Mouse (Mus musculus) cerebellum, adult 9-11 months (tissue): Measurements from ENCODE around the gene Atf3.

Source experiments
- DNase-seq: peaks from one replicate; pipeline ENCODE4 v3.0.0; 2022

The Atf3 gene

GRCm38 (mm10) chr1:191138874-191139495, 78.9 kb downstream of the Atf3 start:
- no peak for DNase-seq

DNA sequence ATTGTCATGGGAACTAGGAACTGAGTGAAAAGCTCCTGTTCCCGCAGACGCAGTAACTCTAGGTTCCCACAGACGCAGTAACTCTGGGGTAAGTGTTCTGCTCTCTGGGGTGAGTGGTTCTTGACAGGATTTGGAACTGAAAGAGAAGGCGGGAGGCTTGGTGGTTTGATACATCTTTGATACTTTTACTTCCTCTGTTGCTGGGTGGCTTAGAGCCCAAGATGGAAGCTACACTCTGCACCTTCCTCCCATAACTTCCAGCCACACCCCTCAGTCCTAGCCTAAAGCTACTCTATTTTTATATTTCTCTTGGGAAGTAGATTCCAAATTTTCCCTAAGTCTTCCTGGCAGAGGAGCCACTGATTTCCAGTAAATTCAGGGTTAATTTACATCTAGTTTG, 79.4 kb downstream of the Atf3 start:
- no peak for DNase-seq

GRCm38 (mm10) chr1:191135406-191135805, 82.4 kb downstream of the Atf3 start:
- DNase-seq = no peak

- DNase-seq = no peak
Observed at GRCm38 (mm10) chr1:191132934-191133333, 84.9 kb downstream of the Atf3 start.

- no peak for DNase-seq
Observed at GRCm38 (mm10) chr1:191132240-191132639, 85.6 kb downstream of the Atf3 start.

DNA sequence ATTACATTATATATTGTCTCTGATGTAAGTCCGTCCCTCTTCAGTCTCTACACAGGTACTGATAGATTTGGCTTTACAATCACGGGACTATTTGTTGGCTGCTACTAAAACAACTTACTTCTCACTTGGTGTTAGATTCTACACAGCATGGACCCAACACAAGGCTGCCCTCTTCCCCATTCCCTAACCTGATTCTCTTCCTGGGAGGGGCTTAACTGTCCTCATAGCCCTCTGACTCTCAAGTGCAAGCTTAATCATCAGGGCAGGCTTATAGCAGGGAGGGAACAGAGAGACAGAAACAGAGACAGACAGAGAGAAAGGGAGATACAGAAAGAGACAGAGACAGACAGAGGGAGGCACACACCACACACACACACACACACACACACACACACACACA, 86.1 kb downstream of the Atf3 start:
- no peak for DNase-seq

DNA sequence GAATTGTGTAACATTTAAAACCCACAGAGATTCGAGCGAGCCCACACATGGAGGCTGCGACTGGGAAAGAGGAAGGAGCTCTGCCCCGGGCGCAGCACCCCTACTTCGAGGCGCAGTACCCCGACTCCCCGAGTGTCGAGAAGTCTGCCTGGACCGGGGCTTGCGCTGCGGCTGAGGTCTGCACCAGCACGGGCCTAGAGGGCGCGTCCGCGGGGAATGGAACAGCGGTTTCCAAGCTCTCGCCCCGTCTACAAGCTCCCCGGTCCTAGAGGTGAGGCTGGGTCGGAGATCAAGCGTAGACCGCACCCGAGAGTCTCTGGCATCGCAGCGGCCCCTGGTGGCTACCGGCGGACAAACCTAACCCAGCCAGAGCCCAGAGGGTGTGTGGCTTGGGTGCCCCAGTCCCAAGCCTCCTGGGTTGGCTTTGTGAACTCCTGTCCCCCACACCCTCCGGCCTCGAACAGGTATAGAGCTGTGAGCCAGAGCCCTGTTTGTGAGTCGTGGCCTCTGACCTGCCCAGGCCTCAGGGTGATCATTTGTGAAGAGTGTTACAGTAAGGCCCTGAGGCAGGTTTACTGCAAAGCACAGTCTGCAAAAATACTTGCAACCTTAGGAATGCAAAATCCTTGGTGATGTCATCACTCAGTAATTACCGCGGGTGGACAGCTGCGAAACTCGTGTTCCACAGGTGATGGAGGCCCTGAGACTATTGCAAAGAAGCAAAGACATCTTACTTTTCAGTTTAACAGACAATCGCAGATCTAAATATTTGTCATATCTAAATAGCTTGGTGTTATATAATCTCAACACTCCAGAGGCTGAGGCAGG, 91.8 kb downstream of the Atf3 start:
- DNase-seq = no peak

- no peak for DNase-seq
Observed at GRCm38 (mm10) chr1:191124288-191124687, 93.6 kb downstream of the Atf3 start.

GRCm38 (mm10) chr1:191123696-191124095, 94.1 kb downstream of the Atf3 start:
- DNase-seq = no peak

GRCm38 (mm10) chr1:191122744-191123143, 95.1 kb downstream of the Atf3 start:
- DNase-seq = no peak
